Mouse (Mus musculus) ES-Bruce4 (cell line): ENCODE data around the gene Insc. TPM values are rescaled to one million over a fixed set of nuclear protein-coding genes. Genes with fewer than 3 reads are reported as not detected.
A peak's percentile ranks its signal among the peaks of the same experiment; 100 is the strongest.

Source experiments
- H3K27ac ChIP-seq: 2 replicates; pipeline ENCODE4 v1.5.1; 2012; ENCODE audit warnings: low read length, inconsistent platforms; ENCODE audit not compliant: insufficient read depth
- H3K27me3 ChIP-seq: 2 replicates; pipeline ENCODE4 v1.6.1; 2012; ENCODE audit warnings: mild to moderate bottlenecking, low read length, inconsistent platforms; ENCODE audit not compliant: control insufficient read depth, poor library complexity, insufficient read depth, severe bottlenecking
- H3K36me3 ChIP-seq: 2 replicates; pipeline ENCODE4 v1.6.1; 2012; ENCODE audit warnings: inconsistent platforms, mild to moderate bottlenecking, low read length, moderate library complexity; ENCODE audit not compliant: control insufficient read depth, poor library complexity, insufficient read depth, severe bottlenecking
- H3K4me1 ChIP-seq: one replicate; pipeline ENCODE4 v1.8.1; 2011; ENCODE audit warnings: low read length; ENCODE audit not compliant: control insufficient read depth, insufficient read depth
- H3K4me3 ChIP-seq: 2 replicates; pipeline ENCODE4 v1.5.1; 2011; ENCODE audit warnings: low read depth, mild to moderate bottlenecking, low read length
- H3K9ac ChIP-seq: 2 replicates; pipeline ENCODE4 v1.6.1; 2012; ENCODE audit warnings: low read depth, mild to moderate bottlenecking, inconsistent platforms; ENCODE audit not compliant: poor library complexity, severe bottlenecking
- H3K9me3 ChIP-seq: replicated peaks from 2 replicates; pipeline ENCODE4 v1.6.1; 2012; ENCODE audit warnings: mild to moderate bottlenecking, low read length, inconsistent platforms; ENCODE audit not compliant: control insufficient read depth, poor library complexity, insufficient read depth, severe bottlenecking
- CTCF ChIP-seq: IDR thresholded peaks from one replicate; pipeline ENCODE4 v1.8.1; 2011; ENCODE audit warnings: low read depth, low read length
- EP300 ChIP-seq: IDR thresholded peaks from 2 replicates; pipeline ENCODE4 v1.6.1; 2011; ENCODE audit warnings: low read depth, low read length; ENCODE audit not compliant: insufficient read depth
- POLR2A ChIP-seq: IDR thresholded peaks from one replicate; pipeline ENCODE4 v1.8.1; 2011; ENCODE audit warnings: low read length; ENCODE audit not compliant: insufficient read depth
- polyA plus RNA-seq: library from polyadenylated mRNA; stranded (reverse); fragments of >200 nt; gene quantifications from 2 replicates; pipeline ENCODE4 v1.2.4, GENCODE M21; 2011; ENCODE audit warnings: low read depth; ENCODE audit not compliant: missing spikeins, insufficient read depth, insufficient read length

The Insc gene
- polyA plus RNA-seq, 1 experiment, result not detected

DNA sequence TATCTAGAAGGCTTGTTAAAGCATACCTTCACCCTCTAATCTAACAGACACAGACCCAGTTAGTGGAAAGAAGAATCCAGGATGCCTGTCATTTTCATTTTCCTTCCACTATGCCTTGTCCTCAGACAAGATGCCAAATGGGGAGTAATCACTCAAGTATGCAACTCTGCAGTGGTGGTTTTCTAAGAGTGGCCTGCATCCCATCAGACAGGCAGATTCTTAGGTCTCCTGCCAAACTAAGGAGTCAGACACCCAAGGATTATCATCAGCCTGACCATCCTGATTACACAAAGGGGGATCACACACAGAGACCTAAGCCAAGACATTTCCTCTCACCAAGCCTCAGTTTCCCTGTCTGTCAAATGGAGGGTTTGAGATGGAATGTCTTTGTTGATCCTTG is 5.3 kb upstream of the Insc start:
- H3K9me3 ChIP-seq, result no peaks in the 10 kb centered on the region
- no peak for TF ChIP-seq CTCF
- TF ChIP-seq EP300, result no peak
- TF ChIP-seq POLR2A, result no peak
- no peak overlapping the region for H3K4me3 ChIP-seq
- peaks cover 11% of the 10 kb centered on the region for H3K4me1 ChIP-seq
- H3K27ac ChIP-seq, result no peak overlapping the region
- H3K9ac ChIP-seq, result no peak overlapping the region
- no peaks in the 10 kb centered on the region for H3K36me3 ChIP-seq
- no peaks in the 10 kb centered on the region for H3K27me3 ChIP-seq

DNA sequence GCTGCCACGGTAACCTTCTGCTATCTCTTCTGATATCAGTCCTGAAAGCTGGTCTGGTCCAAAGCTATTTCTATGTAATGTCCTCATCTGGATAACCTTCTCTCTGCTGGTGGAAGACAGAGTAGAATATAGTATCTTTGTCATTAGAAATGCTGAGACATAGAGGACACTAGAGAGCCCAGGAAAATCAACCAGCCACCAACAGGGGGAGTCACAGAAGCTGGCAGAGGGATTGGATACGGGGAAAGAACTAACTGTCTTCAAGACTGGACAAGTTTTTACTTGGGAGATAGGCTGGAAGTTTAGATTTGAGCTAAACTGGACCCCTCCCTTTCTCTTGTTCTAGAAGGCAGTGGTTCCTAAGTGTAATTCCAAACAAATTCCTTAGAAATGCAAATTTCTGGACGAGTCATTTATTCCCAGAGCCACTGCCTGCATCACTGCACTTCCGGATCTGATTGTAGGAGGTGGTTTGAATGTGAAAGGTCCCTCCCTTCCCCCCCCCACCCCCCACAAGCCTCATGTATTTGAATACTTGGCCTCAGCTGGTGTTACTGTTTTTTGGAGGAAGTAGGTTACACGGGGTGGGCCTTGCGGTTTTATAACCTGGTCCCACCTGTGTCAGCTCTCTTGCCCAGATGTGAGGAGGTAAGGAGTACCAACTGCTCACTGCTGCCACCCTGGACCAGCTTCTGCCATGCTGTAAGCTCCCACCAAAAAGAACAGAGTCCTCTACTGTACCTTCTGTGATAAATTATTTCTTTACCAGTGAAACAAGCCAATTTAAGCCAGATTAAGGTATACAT is 2.9 kb upstream of the Insc start:
- H3K36me3 ChIP-seq, result no peaks in the 10 kb centered on the region
- peak overlapping the region; percentile 94 for H3K27ac ChIP-seq
- H3K4me3 ChIP-seq, result no peak overlapping the region
- H3K27me3 ChIP-seq, result no peaks in the 10 kb centered on the region
- H3K4me1 ChIP-seq, result peaks cover 17% of the 10 kb centered on the region
- no peak overlapping the region for H3K9ac ChIP-seq
- H3K9me3 ChIP-seq, result no peaks in the 10 kb centered on the region
- TF ChIP-seq POLR2A (no peak), EP300 (peak; percentile 71; the same call in 1 of the 2 replicates), CTCF (peak; percentile 3)

DNA sequence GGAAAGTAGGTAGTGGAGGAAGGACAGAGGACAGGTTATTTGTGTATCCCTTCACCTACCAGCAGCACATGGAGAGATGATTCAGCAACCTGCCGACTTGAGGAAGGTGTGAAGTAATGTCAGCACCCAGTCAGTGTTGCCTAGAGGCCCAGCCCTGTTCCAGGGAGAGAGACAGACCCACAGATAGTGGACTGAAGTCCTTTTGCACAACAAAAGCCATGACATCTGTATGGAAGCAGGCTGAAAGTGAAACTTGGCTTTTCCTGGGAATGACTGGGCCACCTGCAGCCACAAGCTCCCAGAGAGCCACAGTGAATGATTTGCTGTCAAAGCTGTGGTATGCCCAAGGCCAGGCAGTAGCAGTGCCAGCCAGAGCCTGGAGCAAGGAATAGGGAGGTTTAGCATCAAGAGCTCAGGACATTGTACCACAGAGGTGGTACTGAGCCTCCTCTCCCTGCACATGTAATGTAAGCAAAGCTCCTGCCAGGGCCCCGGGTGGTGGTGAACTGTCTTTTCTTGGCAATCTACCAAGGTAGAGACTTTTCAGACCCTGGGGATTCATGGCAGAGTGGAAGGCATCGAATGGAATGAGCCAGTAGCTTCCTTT is 1.2 kb downstream of the Insc start:
- H3K36me3 ChIP-seq, result no peaks in the 10 kb centered on the region
- no peak overlapping the region for H3K4me3 ChIP-seq
- H3K4me1 ChIP-seq, result peaks cover 14% of the 10 kb centered on the region
- no peak overlapping the region for H3K27ac ChIP-seq
- no peaks in the 10 kb centered on the region for H3K27me3 ChIP-seq
- peak; percentile 73; the same call in 1 of the 2 replicates for TF ChIP-seq EP300
- TF ChIP-seq CTCF, result no peak
- H3K9me3 ChIP-seq, result no peaks in the 10 kb centered on the region
- no peak overlapping the region for H3K9ac ChIP-seq

DNA sequence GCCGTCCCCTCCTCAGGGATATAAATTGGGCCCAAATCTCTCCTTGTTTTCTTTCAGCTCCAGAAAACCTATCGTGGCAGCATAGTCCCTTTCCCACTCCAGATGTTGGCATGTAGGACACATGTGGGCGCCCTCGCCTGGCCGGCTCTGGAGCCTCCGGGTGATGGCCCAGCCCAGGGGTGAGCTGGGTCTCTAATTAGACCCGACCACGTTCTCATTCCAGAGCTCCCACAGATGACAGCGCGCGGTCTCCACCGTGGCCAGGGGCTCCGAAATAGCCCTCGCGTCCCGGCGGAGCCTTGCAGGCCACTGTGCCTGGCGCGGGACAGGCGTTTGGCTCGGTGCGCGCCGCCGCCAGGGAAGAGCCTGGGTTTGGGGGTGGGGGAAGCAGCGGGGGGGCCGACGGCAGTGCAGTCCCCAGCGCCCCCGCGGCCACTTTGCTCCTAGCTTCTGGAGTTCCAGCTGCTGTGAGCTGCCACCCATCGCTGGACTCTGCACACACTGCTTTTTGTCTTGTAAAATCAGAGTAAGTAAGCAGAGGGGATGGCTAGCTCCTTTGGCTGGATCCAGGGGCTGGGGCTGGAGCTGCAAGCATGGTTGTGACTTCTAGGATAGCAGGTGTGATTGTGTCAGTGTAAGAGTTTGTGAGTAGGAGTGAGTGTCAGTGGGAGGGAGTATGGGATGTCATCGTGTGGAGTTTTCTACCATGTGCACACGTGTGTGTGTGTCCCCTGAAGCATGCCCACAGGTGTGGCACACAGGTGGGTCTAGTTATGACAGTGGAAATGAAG is 2.2 kb downstream of the Insc start:
- TF ChIP-seq EP300 (no peak), CTCF (peak; percentile 18), POLR2A (no peak)
- Histone ChIP-seq H3K9ac (peak overlapping the region; percentile 11), H3K36me3 (no peaks in the 10 kb centered on the region), H3K4me1 (peaks cover 9% of the 10 kb centered on the region), H3K4me3 (peak overlapping the region; percentile 26), H3K9me3 (no peaks in the 10 kb centered on the region), H3K27me3 (no peaks in the 10 kb centered on the region), H3K27ac (no peak overlapping the region)

DNA sequence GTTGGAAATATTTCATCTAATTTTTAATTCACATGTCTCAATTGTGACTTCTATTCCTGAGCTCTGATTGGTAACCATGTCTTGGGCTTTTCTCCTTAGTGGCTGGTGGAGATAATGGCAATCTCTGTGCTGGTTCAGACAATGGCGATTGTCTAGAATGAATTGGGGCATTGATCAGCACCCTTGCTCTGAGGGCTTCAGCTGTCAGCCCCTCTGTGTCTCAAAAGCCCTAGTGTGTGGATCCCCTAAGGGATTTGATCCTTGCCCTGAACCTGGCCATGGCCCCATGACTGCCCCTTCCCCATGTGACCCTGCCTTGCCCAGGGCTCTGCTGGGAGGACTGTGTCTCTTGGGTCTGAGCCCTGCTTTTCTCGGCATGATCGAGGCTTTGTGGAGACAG is 4.1 kb downstream of the Insc start:
- no peak overlapping the region for H3K4me3 ChIP-seq
- H3K27me3 ChIP-seq, result no peaks in the 10 kb centered on the region
- H3K36me3 ChIP-seq, result no peaks in the 10 kb centered on the region
- H3K9ac ChIP-seq, result no peak overlapping the region
- no peaks in the 10 kb centered on the region for H3K9me3 ChIP-seq
- H3K4me1 ChIP-seq, result peaks cover 5% of the 10 kb centered on the region
- TF ChIP-seq EP300 (no peak), CTCF (no peak), POLR2A (no peak)
- no peak overlapping the region for H3K27ac ChIP-seq

DNA sequence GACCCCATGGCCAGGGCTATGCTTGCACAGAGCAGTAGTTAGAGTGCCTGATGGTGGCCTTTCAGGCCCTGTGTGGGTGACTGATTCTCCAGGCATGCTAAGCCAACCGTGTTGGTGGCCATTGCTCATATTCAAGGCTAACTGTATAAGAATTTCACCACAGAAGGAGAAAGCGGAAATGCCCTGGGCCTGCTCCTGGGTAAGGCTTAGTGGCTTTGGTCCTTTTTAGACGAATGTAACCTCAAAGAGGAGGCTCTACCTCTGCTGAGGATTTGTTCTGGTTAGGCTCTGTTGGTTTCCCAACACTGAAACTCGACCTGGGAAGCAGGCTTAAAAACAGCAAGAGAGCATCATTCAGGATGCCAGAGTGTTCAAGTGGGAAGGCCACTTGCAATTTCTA is 4.7 kb downstream of the Insc start:
- TF ChIP-seq CTCF (no peak), POLR2A (no peak), EP300 (no peak)
- no peak overlapping the region for H3K9ac ChIP-seq
- H3K4me1 ChIP-seq, result peaks cover 5% of the 10 kb centered on the region
- no peak overlapping the region for H3K27ac ChIP-seq
- no peak overlapping the region for H3K4me3 ChIP-seq
- H3K9me3 ChIP-seq, result no peaks in the 10 kb centered on the region
- no peaks in the 10 kb centered on the region for H3K27me3 ChIP-seq
- H3K36me3 ChIP-seq, result no peaks in the 10 kb centered on the region
